ENCODE assay signal across 27 mouse cellular contexts in genomic region chr2:181797672-181798071, GRCm38 (mm10). TPM values are rescaled to one million over a fixed set of nuclear protein-coding genes. Genes with fewer than 3 reads are reported as not detected.
A peak's percentile ranks its signal among the peaks of the same experiment; 100 is the strongest.
DNase-seq lines count a peak whose midpoint lies in the region; ATAC-seq and TF ChIP-seq lines count a peak whose summit lies in the region.
"Had no signal": no experiment of that assay in that cellular context is flagged by ENCODE, and none has a peak within 500 bp of the region (broad histone marks: within the 10 kb centered on the region; RNA-seq: fewer than 3 reads in every experiment).

No protein-coding gene starts in this region.

- no peak overlapping the region for H3K4me3 ChIP-seq in hindbrain, postnatal 0 days (ENCODE audit: low read length)
- no peak overlapping the region for H3K4me3 ChIP-seq in hindbrain, embryonic 14.5 days (replicated peaks; ENCODE audit: low read length)
- H3K4me3 ChIP-seq: heart, embryonic 13.5 days; hindbrain, embryonic 15.5 days; intestine, embryonic 15.5 days; limb, embryonic 10.5 days; limb, embryonic 15.5 days had no signal

- H3K4me2 ChIP-seq in hindbrain, postnatal 0 days (ENCODE audit: low read depth, low read length) = no peak overlapping the region
- H3K4me2 ChIP-seq in hindbrain, embryonic 14.5 days (replicated peaks) = no peak overlapping the region
- H3K4me2 ChIP-seq: heart, embryonic 13.5 days; hindbrain, embryonic 15.5 days; intestine, embryonic 15.5 days; limb, embryonic 15.5 days had no signal

- H3K4me1 ChIP-seq in hindbrain, postnatal 0 days (ENCODE audit: insufficient read depth, low read length) = no peaks in the 10 kb centered on the region
- H3K4me1 ChIP-seq in hindbrain, embryonic 14.5 days (replicated peaks; ENCODE audit: control insufficient read depth, insufficient read depth, low read length) = no peaks in the 10 kb centered on the region
- H3K4me1 ChIP-seq: heart, embryonic 13.5 days; hindbrain, embryonic 15.5 days; intestine, embryonic 15.5 days; limb, embryonic 10.5 days; limb, embryonic 15.5 days had no signal

- TF ChIP-seq CTCF in hindbrain, postnatal 0 days (IDR thresholded peaks at IDR 0.05; ENCODE audit: low read depth) = no peak

- H3K27me3 ChIP-seq in hindbrain, postnatal 0 days (ENCODE audit: insufficient read depth, low read length) = no peaks in the 10 kb centered on the region
- H3K27me3 ChIP-seq in hindbrain, embryonic 14.5 days (ENCODE audit: control insufficient read depth, insufficient read depth, low read length) = no peaks in the 10 kb centered on the region
- H3K27me3 ChIP-seq: hindbrain, embryonic 15.5 days; intestine, embryonic 15.5 days; limb, embryonic 15.5 days had no signal

- peak; percentile 20 for DNase-seq in hindbrain, postnatal 0 days (ENCODE audit: low spot score)
- no peak for DNase-seq in hindbrain, embryonic 14.5 days (ENCODE audit: low spot score)
- peak; percentile 80 for DNase-seq in cerebellum, adult 11 months
- DNase-seq in cerebellum, adult 8-10 months = peak; percentile 82
- peak; percentile 89 to 90 for DNase-seq in cerebellum, postnatal 25 days
- DNase-seq in heart, adult 18-20 months = no peak
- DNase-seq: adrenal gland, postnatal 25 days; gastrocnemius, postnatal 14 days; heart, postnatal 10 days; kidney, adult 2 months; kidney, postnatal 4 days; lung, adult 2 months; lung, postnatal 10 days; midbrain, embryonic 14.5 days had no signal

- WGBS in hindbrain, postnatal 0 days = 63% methylated on average over 8 of the region's 8 CpGs
- 65% methylated on average over 8 of the region's 8 CpGs for WGBS in hindbrain, embryonic 14.5 days

- H3K9ac ChIP-seq in hindbrain, postnatal 0 days (replicated peaks; ENCODE audit: low read length) = no peak overlapping the region
- no peak overlapping the region for H3K9ac ChIP-seq in hindbrain, embryonic 14.5 days
- H3K9ac ChIP-seq: heart, embryonic 13.5 days; hindbrain, embryonic 15.5 days; intestine, embryonic 15.5 days; limb, embryonic 15.5 days; liver, embryonic 14.5 days had no signal

- no peak for ATAC-seq in hindbrain, postnatal 0 days
- ATAC-seq in hindbrain, embryonic 14.5 days (ENCODE audit: low FRiP score) = no peak
- ATAC-seq in erythroblast, adult 5-6 weeks (replicated peaks; ENCODE audit: low FRiP score, poor library complexity, severe bottlenecking) = no peak
- ATAC-seq: CD4-positive, CD25-positive, alpha-beta regulatory T cell, adult 4 months; forebrain, embryonic 14.5 days; intestine, embryonic 15.5 days had no signal

- H3K36me3 ChIP-seq in hindbrain, postnatal 0 days (ENCODE audit: insufficient read depth, low read length) = peaks cover 17% of the 10 kb centered on the region; the same call in 1 of the 2 replicates
- peaks cover 80% of the 10 kb centered on the region for H3K36me3 ChIP-seq in hindbrain, embryonic 14.5 days (replicated peaks; ENCODE audit: control insufficient read depth, insufficient read depth)
- H3K36me3 ChIP-seq: heart, embryonic 13.5 days; intestine, embryonic 15.5 days; limb, embryonic 10.5 days; limb, embryonic 15.5 days had no signal

- no peak overlapping the region for H3K27ac ChIP-seq in hindbrain, postnatal 0 days
- H3K27ac ChIP-seq in hindbrain, embryonic 14.5 days = no peak overlapping the region
- H3K27ac ChIP-seq: heart, embryonic 13.5 days; hindbrain, embryonic 15.5 days; intestine, embryonic 15.5 days; kidney, postnatal 0 days; limb, embryonic 10.5 days; limb, embryonic 15.5 days; liver, embryonic 14.5 days had no signal

- no peaks in the 10 kb centered on the region for H3K9me3 ChIP-seq in hindbrain, postnatal 0 days (ENCODE audit: low read length)
- no peaks in the 10 kb centered on the region for H3K9me3 ChIP-seq in hindbrain, embryonic 14.5 days (ENCODE audit: control insufficient read depth, low read length)
- H3K9me3 ChIP-seq: heart, embryonic 13.5 days; hindbrain, embryonic 15.5 days; intestine, embryonic 15.5 days; limb, embryonic 10.5 days; limb, embryonic 15.5 days had no signal

RNA-seq across cellular contexts. Expression of gene Myt1, which starts 34.5 kb away (rescaled TPM):
- total RNA-seq in hindbrain, postnatal 0 days (2014; rRNA removed) = 49.2 and 55.2 TPM in 2 replicates
- polyA plus RNA-seq in hindbrain, postnatal 0 days (2015; fragmentation: Nextera tagmentation; extraction: Ambion mirVana) = 10.1 and 11.4 TPM in 2 replicates
- polyA plus RNA-seq in hindbrain, embryonic 14.5 days (2014; fragmentation: Nextera tagmentation; extraction: Ambion mirVana) = 16.1 and 18.1 TPM in 2 replicates
- total RNA-seq in erythroblast, adult 5-6 weeks (2015; ENCODE audit: low replicate concordance) = not detected in 2 replicates
- total RNA-seq in erythroblast, adult 5-6 weeks (2017; ENCODE audit: low replicate concordance) = not detected in 2 replicates
- not detected for total RNA-seq in heart, adult 18-20 months (2021)
- total RNA-seq: gastrocnemius, postnatal 14 days; granulocyte monocyte progenitor cell, adult 5-6 weeks; heart, postnatal 10 days; hematopoietic stem cell, adult 5-6 weeks had no signal
- polyA plus RNA-seq: CD4-positive, CD25-positive, alpha-beta regulatory T cell, adult 4 months; kidney, postnatal 0 days; limb, embryonic 10.5 days; limb, embryonic 15.5 days; lung, adult 2 months; thymus, postnatal 0 days had no signal

RNA-seq across cellular contexts. Expression of gene Pcmtd2, which starts 40.0 kb away (rescaled TPM):
- 18.6 and 36.3 TPM in 2 replicates for total RNA-seq in hindbrain, postnatal 0 days (2014; rRNA removed)
- polyA plus RNA-seq in hindbrain, postnatal 0 days (2015; fragmentation: Nextera tagmentation; extraction: Ambion mirVana) = 24.7 and 25.8 TPM in 2 replicates
- 29.0 and 32.6 TPM in 2 replicates for polyA plus RNA-seq in hindbrain, embryonic 14.5 days (2014; fragmentation: Nextera tagmentation; extraction: Ambion mirVana)
- total RNA-seq in erythroblast, adult 5-6 weeks (2015; ENCODE audit: low replicate concordance) = 120 and 125 TPM in 2 replicates
- 171 and 192 TPM in 2 replicates for total RNA-seq in erythroblast, adult 5-6 weeks (2017; ENCODE audit: low replicate concordance)
- 10 to 100 TPM; 46.0 to 61.4 TPM for total RNA-seq in heart, adult 18-20 months (2021)

Comparison
In these comparisons a context has a peak if more than half of its experiments do, and no peak if none do; other contexts are left out.
1. DNase-seq: peak in hindbrain, postnatal 0 days (single experiment), cerebellum, adult 11 months (single experiment), cerebellum, adult 8-10 months (single experiment) and cerebellum, postnatal 25 days (2 of 2); none in hindbrain, embryonic 14.5 days (single experiment) and heart, adult 18-20 months (0 of 2).
2. RNA of gene Myt1, which starts 34.5 kb away (total RNA-seq): 49.2 to 55.2 TPM in hindbrain, postnatal 0 days; not detected in erythroblast, adult 5-6 weeks and not detected in heart, adult 18-20 months; every median in the first group is over 10 times any median in the second.